In the genomic region with DNA sequence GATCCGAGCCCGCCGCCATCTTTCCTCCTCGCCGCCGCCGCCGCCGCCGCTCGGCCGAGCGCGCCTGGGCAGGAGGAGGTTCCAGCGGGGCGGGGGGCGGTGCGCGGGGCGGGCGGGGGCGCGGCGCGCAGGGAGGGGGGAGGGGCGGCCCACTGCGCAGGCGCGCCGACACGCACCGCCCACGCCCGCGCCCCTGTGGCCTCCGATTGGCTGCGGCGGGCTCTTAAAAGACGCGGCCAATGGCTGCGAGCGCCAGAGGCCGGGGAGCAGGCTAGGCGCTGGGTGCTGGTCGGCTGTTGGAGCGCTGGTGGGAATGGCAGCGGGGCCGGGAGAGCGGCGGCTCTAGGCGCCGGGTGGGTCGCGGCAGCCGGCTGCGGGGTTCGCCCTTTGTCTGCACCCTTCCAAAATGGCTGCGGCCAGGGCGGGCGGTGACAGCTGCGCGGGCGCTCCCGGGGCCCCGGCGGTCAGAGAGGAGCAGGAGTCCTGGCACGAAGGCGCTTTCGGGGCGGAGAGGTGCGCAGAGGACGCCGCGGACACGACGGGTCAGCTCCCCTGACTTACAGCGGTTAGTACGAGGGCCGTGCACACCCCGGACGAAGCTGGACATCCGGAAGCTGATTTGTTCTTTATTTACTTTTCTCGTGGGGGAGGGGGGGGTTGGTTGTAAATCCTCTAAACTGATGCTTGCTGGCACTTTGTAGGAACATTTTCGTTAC, we compare ENCODE assay signal across 8 mouse cellular contexts. TPM values are rescaled to one million over a fixed set of nuclear protein-coding genes. Genes with fewer than 3 reads are reported as not detected.
DNase-seq lines count a peak whose midpoint lies in the region; ATAC-seq and TF ChIP-seq lines count a peak whose summit lies in the region.

Gene Taf4, minus strand, starts transcription at position 19 of the 716 bp plus-strand sequence.

- peaks cover 44% of the 10 kb centered on the region for H3K36me3 ChIP-seq in G1E (replicated peaks)
- no peaks in the 10 kb centered on the region for H3K36me3 ChIP-seq in forebrain, postnatal 0 days (ENCODE audit: insufficient read depth)
- no peaks in the 10 kb centered on the region for H3K36me3 ChIP-seq in lung, embryonic 15.5 days
- H3K36me3 ChIP-seq in thymus, adult 2 months (ENCODE audit: control insufficient read depth, insufficient read depth, low read length), result no peaks in the 10 kb centered on the region

- under 1% methylated on average over 55 of the region's 84 CpGs for WGBS in forebrain, postnatal 0 days
- 1% methylated on average over 75 of the region's 84 CpGs for WGBS in lung, embryonic 15.5 days
- WGBS in olfactory bulb, adult 2 months, result under 1% methylated on average over 81 of the region's 84 CpGs
- WGBS in thymus, adult 2 months, result under 1% methylated on average over 72 of the region's 84 CpGs

- H3K27ac ChIP-seq in forebrain, postnatal 0 days (ENCODE audit: low read depth, low read length), result peak within 1 kb of the TSS; percentile 97
- peak within 1 kb of the TSS; percentile 95 for H3K27ac ChIP-seq in lung, embryonic 15.5 days
- peak within 1 kb of the TSS; percentile 92 for H3K27ac ChIP-seq in olfactory bulb, adult 2 months (ENCODE audit: insufficient read depth, low read depth, low read length)
- H3K27ac ChIP-seq in thymus, adult 2 months (ENCODE audit: control insufficient read depth, insufficient read depth, low read length), result 0 out of 2 replicates have a peak within 1 kb of the TSS, but pooled peaks have one; percentile 2

- H3K4me3 ChIP-seq in G1E (ENCODE audit: low read depth, low read length), result peak within 1 kb of the TSS; percentile 91
- H3K4me3 ChIP-seq in forebrain, postnatal 0 days (ENCODE audit: low read depth, low read length), result peak within 1 kb of the TSS; percentile 98
- peak within 1 kb of the TSS; percentile 78 for H3K4me3 ChIP-seq in lung, embryonic 15.5 days
- peak within 1 kb of the TSS; percentile 80 for H3K4me3 ChIP-seq in olfactory bulb, adult 2 months (ENCODE audit: insufficient read depth, low read depth, low read length)
- H3K4me3 ChIP-seq in thymus, adult 2 months (ENCODE audit: control insufficient read depth, insufficient read depth, low read length), result peak within 1 kb of the TSS; percentile 89

- DNase-seq in G1E (ENCODE audit: low spot score), result peak; percentile 90
- DNase-seq in cerebellum, adult 18-20 months, result peak; percentile 82 to 96
- peak; percentile 95 for DNase-seq in forebrain, postnatal 0 days
- peak; percentile 92 for DNase-seq in heart, postnatal 4 days
- peak; percentile 54 for DNase-seq in layer of hippocampus, adult 9-10 months (ENCODE audit: low spot score)
- peak; percentile 88 for DNase-seq in thymus, adult 2 months

- no peak for TF ChIP-seq CTCF in G1E (IDR thresholded peaks at IDR 0.05; ENCODE audit: low read depth, low read length)
- TF ChIP-seq CTCF in forebrain, postnatal 0 days (IDR thresholded peaks at IDR 0.05; ENCODE audit: low read depth), result 0 out of 2 replicates have a peak, but pooled peaks have one; percentile 1
- TF ChIP-seq CTCF in olfactory bulb, adult 2 months (IDR thresholded peaks at IDR 0.05; ENCODE audit: insufficient read depth, low read depth, low read length), result 0 out of 2 replicates have a peak, but pooled peaks have one; percentile 10
- no peak for TF ChIP-seq CTCF in thymus, adult 2 months (IDR thresholded peaks at IDR 0.05; ENCODE audit: borderline replicate concordance, control insufficient read depth, extremely low read depth, insufficient read depth, low read length, poor library complexity)

- peak; percentile 50 for ATAC-seq in G1E (ENCODE audit: extremely low read depth, insufficient number of reproducible peaks, low FRiP score, poor library complexity, severe bottlenecking)
- peak; percentile 93 for ATAC-seq in forebrain, postnatal 0 days
- peak; percentile 96 for ATAC-seq in lung, embryonic 15.5 days (ENCODE audit: borderline replicate concordance, extremely low read depth, low FRiP score, low TSS enrichment)

- H3K4me1 ChIP-seq in G1E (ENCODE audit: insufficient read depth, low read depth, low read length), result peaks cover 50% of the 10 kb centered on the region
- H3K4me1 ChIP-seq in forebrain, postnatal 0 days (ENCODE audit: insufficient read depth), result peaks cover 15% of the 10 kb centered on the region
- peaks cover 30% of the 10 kb centered on the region for H3K4me1 ChIP-seq in lung, embryonic 15.5 days
- H3K4me1 ChIP-seq in olfactory bulb, adult 2 months (ENCODE audit: control insufficient read depth, insufficient read depth, low read length), result peaks cover 26% of the 10 kb centered on the region
- peaks cover 26% of the 10 kb centered on the region for H3K4me1 ChIP-seq in thymus, adult 2 months (replicated peaks; ENCODE audit: control insufficient read depth, insufficient read depth, low read length)

- peaks cover 11% of the 10 kb centered on the region for H3K27me3 ChIP-seq in G1E (ENCODE audit: insufficient read depth, low read length)
- no peaks in the 10 kb centered on the region for H3K27me3 ChIP-seq in forebrain, postnatal 0 days (ENCODE audit: insufficient read depth, low read length)
- no peaks in the 10 kb centered on the region for H3K27me3 ChIP-seq in lung, embryonic 15.5 days
- H3K27me3 ChIP-seq in thymus, adult 2 months (ENCODE audit: control insufficient read depth, insufficient read depth, low read length), result no peaks in the 10 kb centered on the region

- H3K9ac ChIP-seq in forebrain, postnatal 0 days, result peak within 1 kb of the TSS; percentile 98
- H3K9ac ChIP-seq in lung, embryonic 15.5 days, result peak within 1 kb of the TSS; percentile 99

- no peaks in the 10 kb centered on the region for H3K9me3 ChIP-seq in G1E (replicated peaks)
- no peaks in the 10 kb centered on the region for H3K9me3 ChIP-seq in forebrain, postnatal 0 days (ENCODE audit: low read length)
- H3K9me3 ChIP-seq in lung, embryonic 15.5 days, result no peaks in the 10 kb centered on the region

- peak within 1 kb of the TSS; percentile 98 for H3K4me2 ChIP-seq in forebrain, postnatal 0 days (ENCODE audit: low read depth)
- H3K4me2 ChIP-seq in lung, embryonic 15.5 days, result peak within 1 kb of the TSS; percentile 96

- peak; percentile 100 for TF ChIP-seq POLR2A in olfactory bulb, adult 2 months (IDR thresholded peaks at IDR 0.05; ENCODE audit: insufficient read depth, low read depth, low read length)
- peak; percentile 100 for TF ChIP-seq POLR2A in thymus, adult 2 months (IDR thresholded peaks at IDR 0.05; ENCODE audit: control insufficient read depth, extremely low read depth, insufficient read depth, low read length, poor library complexity)

RNA-seq across cellular contexts. Expression of gene Taf4, which starts in this region (rescaled TPM):
- total RNA-seq in G1E (2014; fragmentation: Nextera tagmentation) (37.3 and 45.7 TPM in 2 replicates), G1E (2017) (9.3 and 14.2 TPM in 2 replicates)
- polyA plus RNA-seq in G1E (2012), result 29.3 and 32.3 TPM in 2 replicates
- 11.4 and 12.5 TPM in 2 replicates for total RNA-seq in forebrain, postnatal 0 days (2014; rRNA removed)
- polyA plus RNA-seq in forebrain, postnatal 0 days (2015; fragmentation: Nextera tagmentation; extraction: Ambion mirVana), result 2.1 and 2.4 TPM in 2 replicates
- total RNA-seq in heart, postnatal 4 days (2021), result 10 to 100 TPM; 18.3 to 20.6 TPM
- polyA plus RNA-seq in lung, embryonic 15.5 days (2015; fragmentation: Nextera tagmentation; extraction: Ambion mirVana), result 3.4 and 3.7 TPM in 2 replicates
- not detected in 2 replicates for polyA plus RNA-seq in olfactory bulb, adult 2 months (2012; ENCODE audit: insufficient read depth, insufficient read length, low replicate concordance, missing spikeins)
- 26.3 and 31.8 TPM in 2 replicates for polyA plus RNA-seq in thymus, adult 2 months (2012; rRNA removed)

Comparison
In these comparisons a context has a peak if more than half of its experiments do, and no peak if none do; other contexts are left out.
1. Peak in every context shown above with its lines: DNase-seq, ATAC-seq, H3K4me3 ChIP-seq and H3K27ac ChIP-seq.
2. CTCF ChIP-seq: peak in forebrain, postnatal 0 days (single experiment) and olfactory bulb, adult 2 months (single experiment); none in G1E (single experiment) and thymus, adult 2 months (single experiment).
3. H3K27ac ChIP-seq: peak in every context shown above with its lines; median percentile 97 in forebrain, postnatal 0 days; 95 in lung, embryonic 15.5 days; 92 in olfactory bulb, adult 2 months; 2 in thymus, adult 2 months.